Mouse (Mus musculus) fibroblast of lung, adult 2 months (primary cell): ENCODE data around the gene Gbe1.
A peak's percentile ranks its signal among the peaks of the same experiment; 100 is the strongest.

Experiments used
- DNase-seq: peaks from one replicate; pipeline ENCODE4 v3.0.0-alpha.2; 2011; ENCODE audit warnings: low read depth

Gene Gbe1

GRCm38 (mm10) chr16:70313886-70314577, at the start of gene Gbe1:
TSS of gene Gbe1 (plus strand) at chr16:70313949.
- peak; percentile 58 for DNase-seq

DNA sequence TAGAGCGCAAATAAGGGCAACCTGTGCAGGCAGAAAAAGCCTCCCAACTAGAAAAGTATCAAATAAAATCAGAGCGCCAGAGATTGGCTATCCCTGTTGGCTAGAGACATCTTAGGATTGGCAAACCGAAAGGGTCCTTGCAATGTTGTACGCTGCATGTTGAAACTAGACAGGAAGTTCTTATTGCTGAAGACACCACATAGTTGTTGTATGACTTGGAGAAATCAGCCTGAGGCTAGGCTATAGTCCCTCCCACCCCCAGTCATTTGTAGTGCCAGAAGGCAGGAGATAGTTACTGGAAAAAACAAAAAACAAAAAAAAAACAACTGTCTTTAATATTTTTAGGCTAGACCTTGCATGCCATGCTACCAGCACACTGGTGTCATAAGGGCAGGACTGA, 3.1 kb upstream of the Gbe1 start:
- DNase-seq: no peak

DNA sequence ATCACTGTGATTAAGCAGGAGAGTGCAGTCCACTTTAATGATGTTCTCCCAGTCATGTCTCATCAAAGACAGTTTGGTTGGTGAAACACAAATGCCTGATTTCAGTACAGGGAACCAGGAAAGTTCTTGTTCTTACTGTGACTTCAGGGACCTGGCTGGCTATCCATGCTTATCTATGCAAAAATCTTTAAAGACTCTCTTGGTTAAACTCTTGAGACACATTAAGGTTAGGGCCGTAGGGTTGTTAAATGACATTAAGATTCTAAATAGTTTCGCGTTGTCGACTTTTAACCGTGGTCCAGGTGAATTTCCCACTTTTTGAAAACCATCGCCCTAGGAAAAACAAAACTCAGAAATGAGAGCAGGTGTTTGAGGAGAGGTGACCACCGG, 258 bp upstream of the Gbe1 start:
- no peak for DNase-seq

DNA sequence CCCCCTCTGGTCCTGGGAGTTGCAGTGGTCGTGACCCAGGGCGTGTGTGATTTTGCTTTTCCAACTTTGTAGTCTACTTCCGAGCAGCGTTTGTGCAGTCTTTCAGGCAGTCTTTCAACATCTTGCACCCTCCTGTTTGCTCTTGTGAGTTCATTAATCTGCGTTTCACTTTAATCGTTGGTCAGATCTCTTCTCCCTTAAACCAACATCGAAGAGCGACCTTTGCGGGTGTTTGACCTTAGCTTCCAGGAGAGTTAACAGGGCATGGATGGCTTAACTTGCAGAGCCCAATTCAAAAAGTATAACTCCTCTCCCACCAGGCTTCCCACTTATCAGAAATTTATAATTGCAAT, 805 bp downstream of the Gbe1 start:
- DNase-seq: no peak

DNA sequence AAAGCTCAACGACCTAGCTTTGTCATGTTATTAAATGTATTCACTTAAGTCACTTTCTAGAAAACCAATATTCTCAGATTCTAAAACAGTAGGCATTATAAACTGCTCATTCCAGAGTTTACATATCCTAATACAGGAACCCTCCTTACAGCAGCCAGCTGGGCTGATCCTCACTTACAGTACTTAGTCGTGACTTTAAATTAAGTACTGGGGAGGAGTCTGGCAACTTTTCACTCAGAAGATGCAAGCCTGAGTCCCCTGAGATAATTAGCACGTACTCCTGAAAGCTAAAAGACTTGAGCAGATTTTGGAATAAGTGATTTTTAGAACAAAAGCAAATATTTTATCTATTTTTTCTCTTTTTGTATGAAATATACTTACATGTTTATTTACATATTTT, 1.5 kb downstream of the Gbe1 start:
- DNase-seq: no peak

- DNase-seq: no peak
Observed at GRCm38 (mm10) chr16:70315862-70316390, 2.2 kb downstream of the Gbe1 start.

DNA sequence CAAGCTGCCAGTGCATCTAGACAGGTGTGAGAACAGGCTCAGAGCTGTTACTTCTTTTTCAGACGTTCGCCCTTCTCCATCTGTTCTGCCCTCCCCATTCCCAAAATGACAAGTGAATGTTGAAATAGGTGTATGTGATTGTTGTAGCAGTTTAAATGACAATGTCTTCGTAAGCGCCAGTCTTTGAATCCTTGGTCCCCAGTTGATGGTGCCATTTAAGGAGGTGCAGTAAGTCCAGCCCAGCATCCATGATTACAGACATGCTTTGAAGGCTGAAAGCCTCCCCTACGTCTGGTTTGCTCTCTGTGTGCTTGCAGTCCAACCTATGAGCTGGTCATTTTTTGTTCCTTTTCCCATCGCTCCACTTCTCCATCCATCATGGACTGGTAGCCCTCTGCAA, 5.6 kb downstream of the Gbe1 start:
- no peak for DNase-seq

DNA sequence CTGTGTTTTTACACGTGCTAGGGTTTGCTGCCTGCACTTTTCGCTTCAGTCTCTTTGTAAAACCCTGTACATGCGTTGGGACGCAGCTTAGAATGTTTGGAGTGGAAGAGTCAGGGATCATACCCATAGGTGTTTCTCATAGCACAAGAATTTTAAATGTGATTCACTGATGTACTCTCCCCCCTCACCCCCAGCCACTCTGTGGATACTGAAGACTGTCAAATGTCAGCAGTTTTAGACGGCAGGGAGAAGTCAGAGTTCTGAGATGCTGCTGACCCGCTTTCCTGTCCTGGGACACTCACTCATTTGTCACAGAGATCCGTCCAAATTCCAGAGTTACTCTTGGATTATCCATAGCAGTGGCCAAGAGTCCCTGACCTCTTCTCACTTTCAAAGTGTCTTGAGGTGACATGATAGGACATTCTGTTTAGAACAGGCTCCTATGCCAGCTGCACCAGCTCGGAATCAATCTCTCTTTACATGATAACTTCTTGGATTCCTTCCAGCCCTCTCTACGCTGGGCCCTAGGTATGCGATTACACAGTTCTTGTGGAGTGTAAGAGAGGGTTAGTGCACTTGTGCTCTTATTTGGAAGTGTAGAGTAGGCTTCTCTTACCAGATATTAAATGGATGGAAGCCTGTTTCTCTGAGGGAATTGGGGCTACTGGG, 7.0 kb downstream of the Gbe1 start:
- no peak for DNase-seq

- DNase-seq: no peak
Observed at GRCm38 (mm10) chr16:70326339-70326948, 12.7 kb downstream of the Gbe1 start.

GRCm38 (mm10) chr16:70328566-70328965, 14.8 kb downstream of the Gbe1 start:
- DNase-seq: no peak

DNA sequence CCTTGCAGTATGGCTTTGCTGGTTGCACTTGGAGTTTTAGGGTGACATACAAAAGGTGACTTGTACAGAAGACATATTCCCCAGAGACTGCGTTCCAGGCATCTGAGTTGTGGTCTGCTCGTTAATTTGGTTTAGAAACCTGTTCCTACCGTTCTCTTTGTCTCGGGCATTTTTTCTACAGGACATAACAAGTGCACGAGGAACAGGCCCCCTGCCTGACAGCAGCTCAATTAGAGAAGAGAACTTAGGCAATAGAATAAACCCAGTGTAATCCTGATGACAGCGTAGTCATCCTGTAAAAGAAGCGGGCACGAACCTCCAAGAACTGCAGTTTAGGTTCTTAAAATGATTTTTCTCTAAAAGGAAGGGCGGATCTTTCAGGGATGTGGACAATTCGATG, 15.3 kb downstream of the Gbe1 start:
- DNase-seq: no peak

DNA sequence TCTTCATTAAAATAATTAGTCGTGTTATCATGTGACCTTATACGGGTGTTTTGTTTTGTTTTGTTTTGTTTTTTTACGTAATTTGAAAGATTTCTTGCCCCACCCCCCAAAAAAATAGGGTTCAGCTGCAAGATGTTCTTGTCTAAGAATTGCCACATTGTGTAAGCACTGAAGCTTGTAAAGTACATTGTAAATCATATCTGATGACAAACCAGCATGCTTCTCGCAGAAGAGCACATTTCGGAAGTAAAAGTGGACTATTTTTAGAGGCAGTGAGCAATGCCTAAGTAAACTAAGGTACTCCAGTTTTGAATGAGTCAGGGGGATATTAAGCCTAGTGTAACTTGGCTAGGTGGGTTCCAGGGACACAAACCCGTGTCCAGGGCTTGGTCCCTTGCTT, 15.7 kb downstream of the Gbe1 start:
- DNase-seq: no peak

GRCm38 (mm10) chr16:70330007-70330406, 16.3 kb downstream of the Gbe1 start:
- DNase-seq: no peak

DNA sequence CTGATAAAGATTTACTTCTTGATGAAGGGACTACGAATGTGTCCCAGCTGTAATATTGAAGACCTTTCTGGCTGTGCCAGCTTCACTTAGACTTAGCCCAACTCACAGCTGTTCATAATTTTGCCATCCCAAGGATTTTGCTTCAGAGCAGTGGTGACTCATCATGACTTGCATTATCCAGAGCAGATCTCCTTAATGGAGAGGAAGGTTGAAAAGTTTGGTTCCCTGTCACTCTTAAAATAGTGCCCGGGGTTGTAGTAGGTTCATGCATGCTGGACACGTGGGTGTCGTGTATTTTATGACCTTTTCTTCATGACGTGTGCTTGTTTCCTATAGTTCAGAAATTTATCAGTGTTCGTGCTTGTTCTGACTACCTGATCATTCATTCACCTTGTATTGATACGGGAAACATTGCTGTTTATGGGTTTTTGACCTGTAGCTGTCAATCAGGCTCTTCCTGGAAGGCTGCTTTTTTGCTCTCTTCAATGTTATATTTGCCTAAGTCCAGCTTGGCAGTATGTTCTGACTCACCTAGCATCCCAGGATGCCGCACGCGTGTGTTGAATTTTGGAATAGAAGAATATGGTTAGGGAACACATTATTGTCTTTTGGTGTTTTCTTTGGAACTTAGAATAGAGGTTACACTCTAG, 17.0 kb downstream of the Gbe1 start:
- peak; percentile 32 for DNase-seq

- no peak for DNase-seq
Observed at GRCm38 (mm10) chr16:70334812-70335211, 21.1 kb downstream of the Gbe1 start.

DNA sequence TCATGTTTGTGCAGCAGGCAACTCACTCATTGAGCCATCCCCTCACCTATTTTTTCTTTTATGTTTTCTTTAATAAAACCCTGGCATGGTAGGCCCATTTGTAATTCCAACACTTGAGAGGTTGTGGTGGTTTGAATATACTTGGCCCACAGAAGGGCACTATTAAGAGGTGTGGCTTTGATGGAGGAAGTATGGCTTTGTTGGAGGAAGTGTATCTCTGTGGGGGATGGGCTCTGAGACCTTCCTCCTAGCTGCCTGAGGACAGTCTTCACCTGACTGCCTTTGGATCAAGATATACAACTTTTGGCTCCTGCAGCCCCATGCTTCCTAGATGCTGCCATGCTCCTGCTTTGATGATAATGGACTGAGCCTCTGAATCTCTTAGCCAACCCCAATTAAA, 21.7 kb downstream of the Gbe1 start:
- DNase-seq: no peak

GRCm38 (mm10) chr16:70337661-70338060, 23.9 kb downstream of the Gbe1 start:
- DNase-seq: no peak

- no peak for DNase-seq
Observed at GRCm38 (mm10) chr16:70344496-70344895, 30.7 kb downstream of the Gbe1 start.

DNA sequence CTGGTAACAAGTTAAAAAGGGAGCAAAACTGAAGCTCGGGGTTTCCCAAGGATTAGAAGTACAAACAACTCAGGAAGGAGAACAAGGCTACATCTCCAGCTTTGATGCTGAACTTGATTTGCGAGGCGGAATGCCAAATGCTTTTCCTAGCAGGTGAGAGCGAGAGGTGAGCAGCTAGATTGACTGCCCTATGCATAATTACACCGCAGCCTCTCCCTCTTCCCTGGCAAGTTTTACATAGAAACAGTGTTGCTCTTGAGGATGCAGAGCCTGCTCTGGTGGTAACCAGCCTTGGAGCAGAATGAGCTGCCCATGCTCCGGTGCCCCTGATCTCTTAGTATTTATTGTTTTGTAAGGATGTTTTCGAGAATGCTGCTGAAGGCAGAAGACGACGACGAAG, 31.9 kb downstream of the Gbe1 start:
- DNase-seq: no peak

GRCm38 (mm10) chr16:70350011-70350410, 36.3 kb downstream of the Gbe1 start:
- DNase-seq: no peak

DNA sequence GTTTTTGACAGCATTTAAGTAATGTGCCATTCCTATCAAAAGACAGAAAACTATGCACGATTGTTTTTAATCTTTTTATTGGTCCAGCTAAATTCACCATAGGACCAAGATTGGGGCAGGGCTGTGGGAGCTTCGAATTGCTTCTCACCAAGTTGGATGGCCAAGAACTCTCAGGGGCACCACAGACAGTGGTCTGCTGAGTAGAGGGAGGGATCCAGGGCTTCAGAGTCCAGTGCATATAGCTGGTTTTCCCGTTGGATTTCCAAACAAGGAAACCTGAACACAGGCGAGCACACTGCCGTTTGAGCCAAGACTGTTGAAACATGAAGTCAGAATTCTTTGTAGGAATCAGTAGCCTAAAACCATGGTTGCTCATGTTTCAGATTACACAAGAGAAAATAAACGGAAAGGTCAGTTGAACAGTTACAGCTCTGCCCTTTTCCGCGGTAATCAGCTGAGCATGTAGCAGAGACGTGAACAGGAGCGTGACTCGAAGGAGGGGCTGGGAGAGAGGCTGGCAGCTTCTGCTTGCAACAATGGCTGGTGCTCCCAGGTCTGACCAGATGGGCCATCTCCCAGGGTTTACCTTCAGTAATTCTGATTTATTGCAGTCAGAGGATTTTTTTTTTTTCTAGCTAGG, 38.0 kb downstream of the Gbe1 start:
- peak; percentile 51 for DNase-seq

DNA sequence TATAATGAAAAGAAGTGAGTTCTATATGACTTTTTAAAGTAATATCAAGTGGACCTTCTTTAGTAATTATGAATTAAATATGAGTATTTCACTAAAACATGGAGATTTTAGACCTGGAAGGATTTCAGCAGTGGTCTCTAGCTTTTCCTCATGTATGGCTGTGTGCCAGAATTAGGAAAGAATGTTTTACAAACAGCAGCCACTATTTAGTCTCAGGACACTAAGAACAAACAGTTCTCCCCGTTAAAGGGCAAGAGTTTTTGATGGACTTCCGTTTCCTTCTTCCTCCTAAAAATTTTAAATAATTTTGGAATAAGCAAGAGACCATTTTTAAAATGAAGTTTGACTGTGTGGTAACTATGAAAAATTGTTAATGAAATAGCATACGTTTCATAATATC, 38.8 kb downstream of the Gbe1 start:
- no peak for DNase-seq
